9 mouse cellular contexts compared by ENCODE assay signal in the genomic region with DNA sequence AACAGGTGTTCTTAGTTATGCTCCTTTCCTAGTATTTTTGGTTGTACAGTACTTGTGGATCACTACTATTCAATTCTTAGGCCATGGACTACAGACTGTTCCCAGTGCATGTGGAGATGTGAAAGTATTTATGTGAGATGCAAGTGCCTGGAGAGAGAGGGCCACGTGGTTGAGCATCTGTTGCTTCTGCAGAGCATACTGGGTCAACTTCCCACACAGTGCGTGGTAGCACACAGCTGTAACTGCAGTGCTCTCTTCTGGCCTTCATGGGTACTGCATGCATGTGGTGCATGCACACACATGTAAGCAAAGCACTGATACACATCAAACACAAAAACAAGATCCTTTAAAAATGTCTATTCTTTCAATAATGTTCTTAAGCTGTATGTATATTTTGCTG. TPM values are rescaled to one million over a fixed set of nuclear protein-coding genes. Genes with fewer than 3 reads are reported as not detected.
DNase-seq lines count a peak whose midpoint lies in the region; ATAC-seq and TF ChIP-seq lines count a peak whose summit lies in the region.
"Had no signal": no experiment of that assay in that cellular context is flagged by ENCODE, and none has a peak within 500 bp of the region (broad histone marks: within the 10 kb centered on the region; RNA-seq: fewer than 3 reads in every experiment).

No protein-coding gene starts in this region.

- CTCF ChIA-PET in Patski (lab: Charles Lee): interaction anchor here (0.9 to 2.5 kb wide), 2 partner anchors 11 to 38 kb away, joined by 3 to 10 read pairs; no protein-coding TSS in a partner anchor

- no peaks in the 10 kb centered on the region for H3K4me1 ChIP-seq in liver, adult 2 months (ENCODE audit: control insufficient read depth, insufficient read depth, low read length)

- H3K36me3 ChIP-seq in liver, adult 2 months (ENCODE audit: control insufficient read depth, insufficient read depth, low read length): peaks cover 43% of the 10 kb centered on the region

- intact Hi-C loops in gastrocnemius, adult 2 months (cut with DNase I): loop anchor here (1.0 kb wide), 1 partner anchor 67 kb away; no protein-coding TSS in a partner anchor

- POLR2A ChIA-PET in Patski (lab: Charles Lee): no interaction called here

- ATAC-seq in Patski: no peak

- no peak overlapping the region for H3K27ac ChIP-seq in gastrocnemius, adult 2 months
- H3K27ac ChIP-seq in liver, adult 2 months (replicated peaks; ENCODE audit: insufficient read depth, low read depth, low read length): no peak overlapping the region

- no peaks in the 10 kb centered on the region for H3K27me3 ChIP-seq in Patski
- no peaks in the 10 kb centered on the region for H3K27me3 ChIP-seq in liver, adult 2 months (ENCODE audit: control insufficient read depth, insufficient read depth, low read length)

- peak; percentile 38 for DNase-seq in gastrocnemius, adult 2 months
- DNase-seq in gastrocnemius, postnatal 4 days (ENCODE audit: low spot score in 2 of 2): no peak
- DNase-seq in 416B (ENCODE audit: low read depth): peak; percentile 58
- DNase-seq in Patski (ENCODE audit: low read depth, low spot score): no peak
- DNase-seq in fibroblast of lung, adult 2 months (ENCODE audit: low read depth): peak; percentile 13
- DNase-seq in liver, adult 2 months (ENCODE audit: extremely low read depth, low read depth, low spot score): peak; percentile 29
- DNase-seq in spleen, postnatal 10 days (ENCODE audit: low spot score in 2 of 2): peak; percentile 22 to 66
- no peak for DNase-seq in frontal cortex, postnatal 36 days (ENCODE audit: low spot score in 2 of 2)

- TF ChIP-seq POLR2A in liver, adult 2 months (IDR thresholded peaks at IDR 0.05; ENCODE audit: extremely low read depth, insufficient read depth, low read length): no peak

- H3K79me2 ChIP-seq in liver, adult 2 months (ENCODE audit: control insufficient read depth, insufficient read depth, low read length): no peaks in the 10 kb centered on the region

- H3K9ac ChIP-seq in liver, adult 2 months (ENCODE audit: low read depth, low read length): no peak overlapping the region

- TF ChIP-seq CTCF in gastrocnemius, adult 2 months (IDR thresholded peaks at IDR 0.05): peak; percentile 63
- peak; percentile 68 for TF ChIP-seq CTCF in Patski (IDR thresholded peaks at IDR 0.05)
- TF ChIP-seq CTCF in liver, adult 2 months (IDR thresholded peaks at IDR 0.05; ENCODE audit: low read depth, low read length): peak; percentile 73

- WGBS in liver, adult 2 months: 85% methylated on average over 2 of the region's 2 CpGs

- in situ Hi-C loops in Patski (cut with MboI; ENCODE audit: low pct_unique_long_range_greater_than_20kb): no loop called here

- H3K4me3 ChIP-seq in gastrocnemius, adult 2 months: no peak overlapping the region
- no peak overlapping the region for H3K4me3 ChIP-seq in liver, adult 2 months (ENCODE audit: insufficient read depth, low read depth, low read length)
- H3K4me3 ChIP-seq: erythroblast, embryonic 14.5 days had no signal

RNA-seq across cellular contexts. Expression of a gene that starts 32.6 kb away (rescaled TPM):
- 10 to 100 TPM; 54.1 to 54.3 TPM for total RNA-seq in gastrocnemius, adult 2 months (2021)
- total RNA-seq in gastrocnemius, postnatal 4 days (2021): 10 to 100 TPM; 52.2 to 63.6 TPM
- polyA plus RNA-seq in Patski (2021): 59.6 TPM
- total RNA-seq in liver, adult 2 months (2014; rRNA removed): 51.0 and 51.1 TPM in 2 replicates
- polyA plus RNA-seq in liver, adult 2 months (2012; rRNA removed): 25.6 and 27.9 TPM in 2 replicates

Comparison
In these comparisons a context has a peak if more than half of its experiments do, and no peak if none do; other contexts are left out.
1. DNase-seq: peak in gastrocnemius, adult 2 months (single experiment), 416B (single experiment), fibroblast of lung, adult 2 months (single experiment), liver, adult 2 months (single experiment) and spleen, postnatal 10 days (2 of 2); none in gastrocnemius, postnatal 4 days (0 of 2), Patski (single experiment) and frontal cortex, postnatal 36 days (0 of 2).
2. Peak in every context shown above with its lines, with median percentiles within 50 percentile points of each other: CTCF ChIP-seq.